Mouse (Mus musculus) hindbrain, embryonic 14.5 days (tissue): ENCODE data around the gene Lrp6. TPM values are rescaled to one million over a fixed set of nuclear protein-coding genes. Genes with fewer than 3 reads are reported as not detected.
A peak's percentile ranks its signal among the peaks of the same experiment; 100 is the strongest.

ENCODE experiments used
- ATAC-seq: fragments of 200-750 bp; cut with Nextera tagmentation; 2 replicates; pipeline ENCODE4 v1.8.0; 2017; ENCODE audit warnings: moderate number of reproducible peaks, mild to moderate bottlenecking, moderate TSS enrichment, moderate library complexity; ENCODE audit not compliant: low FRiP score
- DNase-seq: peaks from one replicate; pipeline ENCODE4 v3.0.0-alpha.2; 2015; ENCODE audit warnings: low spot score
- H3K27ac ChIP-seq: fragments of 300-500 bp; sonication (generic); 2 replicates; pipeline ENCODE4 v1.5.1; 2014; ENCODE audit warnings: mild to moderate bottlenecking, moderate library complexity
- H3K27me3 ChIP-seq: fragments of 300-500 bp; sonication (generic); 2 replicates; pipeline ENCODE4 v1.6.1; 2014; ENCODE audit warnings: mild to moderate bottlenecking, low read length, mixed read lengths; ENCODE audit not compliant: control insufficient read depth, insufficient read depth
- H3K36me3 ChIP-seq: fragments of 300-500 bp; sonication (generic); replicated peaks from 2 replicates; pipeline ENCODE4 v1.6.1; 2014; ENCODE audit not compliant: control insufficient read depth, insufficient read depth
- H3K4me1 ChIP-seq: fragments of 300-500 bp; sonication (generic); replicated peaks from 2 replicates; pipeline ENCODE4 v1.6.1; 2014; ENCODE audit warnings: antibody characterized with exemption, low read length, mixed read lengths; ENCODE audit not compliant: control insufficient read depth, insufficient read depth
- H3K4me2 ChIP-seq: fragments of 300-500 bp; sonication (generic); replicated peaks from 2 replicates; pipeline ENCODE4 v1.6.1; 2014; ENCODE audit warnings: mild to moderate bottlenecking, moderate library complexity
- H3K4me3 ChIP-seq: fragments of 300-500 bp; sonication (generic); replicated peaks from 2 replicates; pipeline ENCODE4 v1.5.1; 2014; ENCODE audit warnings: mild to moderate bottlenecking, low read length
- H3K9ac ChIP-seq: fragments of 300-500 bp; sonication (generic); 2 replicates; pipeline ENCODE4 v1.6.1; 2014
- H3K9me3 ChIP-seq: fragments of 300-500 bp; sonication (generic); 2 replicates; pipeline ENCODE4 v1.6.1; 2016; ENCODE audit warnings: low read length; ENCODE audit not compliant: control insufficient read depth
- WGBS: fragments of 180-500 bp; shearing (Covaris S2); extraction: QIAGEN DNeasy Blood & Tissue Kit; methylation state at CpG from one replicate; pipeline ENCODE4 v1.1.7; 2014; 5-methylcytosine and 5-hydroxymethylcytosine counted together
- polyA plus RNA-seq: library from polyadenylated mRNA; unstranded; fragments of >200 nt; fragmentation: Nextera tagmentation; extraction: Ambion mirVana; gene quantifications from 2 replicates; pipeline ENCODE4 v1.2.1, GENCODE M21; 2014

The Lrp6 gene
- polyA plus RNA-seq, 1 experiment from 2014 or later = 22.3 TPM

GRCm38 (mm10) chr6:134515416-134515815 lies 51.3 kb downstream of the Lrp6 start:
- no peak overlapping the region for H3K4me3 ChIP-seq
- H3K9me3 ChIP-seq = no peaks in the 10 kb centered on the region
- H3K9ac ChIP-seq = no peak overlapping the region
- H3K4me1 ChIP-seq = peaks cover 9% of the 10 kb centered on the region
- no peak overlapping the region for H3K27ac ChIP-seq
- no peaks in the 10 kb centered on the region; the same call in 1 of the 2 replicates for H3K36me3 ChIP-seq
- 71% methylated on average over 4 of the region's 4 CpGs for WGBS
- no peak for DNase-seq
- no peak overlapping the region for H3K4me2 ChIP-seq
- H3K27me3 ChIP-seq = no peaks in the 10 kb centered on the region
- no peak for ATAC-seq

- Histone ChIP-seq H3K9ac (no peak overlapping the region), H3K9me3 (no peaks in the 10 kb centered on the region), H3K27me3 (no peaks in the 10 kb centered on the region), H3K36me3 (no peaks in the 10 kb centered on the region), H3K4me1 (peaks cover 18% of the 10 kb centered on the region), H3K27ac (no peak overlapping the region), H3K4me3 (no peak overlapping the region), H3K4me2 (no peak overlapping the region)
- no peak for DNase-seq
- 93% methylated on average over 3 of the region's 3 CpGs for WGBS
- no peak for ATAC-seq
Measured at GRCm38 (mm10) chr6:134513896-134514510, 52.8 kb downstream of the Lrp6 start.

GRCm38 (mm10) chr6:134513011-134513410 lies 53.8 kb downstream of the Lrp6 start:
- DNase-seq (no peak), ATAC-seq (no peak)
- no peaks in the 10 kb centered on the region for H3K27me3 ChIP-seq
- no peak overlapping the region for H3K4me2 ChIP-seq
- 84% methylated on average over 6 of the region's 6 CpGs for WGBS
- no peak overlapping the region for H3K9ac ChIP-seq
- peaks cover 18% of the 10 kb centered on the region for H3K4me1 ChIP-seq
- no peak overlapping the region for H3K4me3 ChIP-seq
- H3K9me3 ChIP-seq = no peaks in the 10 kb centered on the region
- H3K27ac ChIP-seq = no peak overlapping the region
- H3K36me3 ChIP-seq = no peaks in the 10 kb centered on the region

- H3K9ac ChIP-seq = no peak overlapping the region
- no peak overlapping the region for H3K4me2 ChIP-seq
- H3K4me3 ChIP-seq = no peak overlapping the region
- peaks cover 18% of the 10 kb centered on the region for H3K4me1 ChIP-seq
- H3K9me3 ChIP-seq = no peaks in the 10 kb centered on the region
- H3K36me3 ChIP-seq = peaks cover under 1% of the 10 kb centered on the region
- no peak for ATAC-seq
- 60% methylated on average over 2 of the region's 2 CpGs for WGBS
- H3K27ac ChIP-seq = no peak overlapping the region
- no peak for DNase-seq
- H3K27me3 ChIP-seq = no peaks in the 10 kb centered on the region
Measured at GRCm38 (mm10) chr6:134512478-134512877, 54.3 kb downstream of the Lrp6 start.

- no peak for DNase-seq
- no peak overlapping the region for H3K9ac ChIP-seq
- no peaks in the 10 kb centered on the region for H3K9me3 ChIP-seq
- H3K27ac ChIP-seq = no peak overlapping the region
- H3K4me1 ChIP-seq = peaks cover 13% of the 10 kb centered on the region
- H3K4me2 ChIP-seq = no peak overlapping the region
- ATAC-seq = no peak
- H3K27me3 ChIP-seq = no peaks in the 10 kb centered on the region
- no peak overlapping the region for H3K4me3 ChIP-seq
- peaks cover 14% of the 10 kb centered on the region for H3K36me3 ChIP-seq
Measured at GRCm38 (mm10) chr6:134511118-134511517, 55.6 kb downstream of the Lrp6 start.

GRCm38 (mm10) chr6:134510280-134510679 lies 56.5 kb downstream of the Lrp6 start:
- H3K27me3 ChIP-seq = no peaks in the 10 kb centered on the region
- H3K36me3 ChIP-seq = peaks cover 23% of the 10 kb centered on the region
- H3K9me3 ChIP-seq = no peaks in the 10 kb centered on the region
- no peak overlapping the region for H3K9ac ChIP-seq
- DNase-seq (no peak), ATAC-seq (no peak; the same call in 1 of the 2 replicates)
- H3K27ac ChIP-seq = no peak overlapping the region
- no peak overlapping the region for H3K4me3 ChIP-seq
- peaks cover 12% of the 10 kb centered on the region for H3K4me1 ChIP-seq
- WGBS = 61% methylated on average over 2 of the region's 2 CpGs
- no peak overlapping the region for H3K4me2 ChIP-seq

- H3K36me3 ChIP-seq = peaks cover 28% of the 10 kb centered on the region
- no peaks in the 10 kb centered on the region for H3K27me3 ChIP-seq
- H3K4me1 ChIP-seq = peaks cover 12% of the 10 kb centered on the region
- no peak overlapping the region for H3K4me2 ChIP-seq
- 47% methylated on average over 10 of the region's 10 CpGs for WGBS
- ATAC-seq = no peak; the same call in 1 of the 2 replicates
- peak overlapping the region; percentile 51 for H3K27ac ChIP-seq
- no peak overlapping the region for H3K9ac ChIP-seq
- H3K4me3 ChIP-seq = no peak overlapping the region
- H3K9me3 ChIP-seq = no peaks in the 10 kb centered on the region
- DNase-seq = peak; percentile 39
Measured at GRCm38 (mm10) chr6:134509731-134510226, 57.0 kb downstream of the Lrp6 start.

- Histone ChIP-seq H3K27ac (no peak overlapping the region), H3K27me3 (no peaks in the 10 kb centered on the region), H3K4me1 (peaks cover 16% of the 10 kb centered on the region), H3K36me3 (peaks cover 34% of the 10 kb centered on the region), H3K9me3 (no peaks in the 10 kb centered on the region), H3K4me3 (no peak overlapping the region), H3K9ac (no peak overlapping the region), H3K4me2 (no peak overlapping the region)
- ATAC-seq (no peak), DNase-seq (no peak)
- WGBS = 61% methylated on average over 4 of the region's 4 CpGs
Measured at GRCm38 (mm10) chr6:134504866-134505265, 61.9 kb downstream of the Lrp6 start.

- Histone ChIP-seq H3K4me1 (peaks cover 13% of the 10 kb centered on the region), H3K27ac (no peak overlapping the region), H3K9me3 (no peaks in the 10 kb centered on the region), H3K4me2 (no peak overlapping the region), H3K4me3 (no peak overlapping the region), H3K9ac (no peak overlapping the region), H3K27me3 (no peaks in the 10 kb centered on the region), H3K36me3 (peaks cover 46% of the 10 kb centered on the region)
- DNase-seq (no peak), ATAC-seq (no peak)
- 75% methylated on average over 7 of the region's 7 CpGs for WGBS
Measured at GRCm38 (mm10) chr6:134502335-134502734, 64.4 kb downstream of the Lrp6 start.
